Mouse (Mus musculus): ENCODE data around the gene Gm21776. TPM values are rescaled to one million over a fixed set of nuclear protein-coding genes. Genes with fewer than 3 reads are reported as not detected.
"Not testable (repeated sequence)": the region's sequence is repeated elsewhere in the genome, so short reads cannot be mapped to it uniquely, and the experiment has no call there.

The Gm21776 gene
- total RNA-seq (2022): not detected

- DNase-seq (ENCODE audit: low spot score in 2 of 2): not testable (repeated sequence)
These were observed at the start of gene Gm21776 for GRCm38 (mm10) chrY:76378362-76378761. Gene Gm21776 (plus strand): TSS chrY:76378662.

All from gastrocnemius, adult 8-10 months (tissue).